Mouse (Mus musculus) neural tube, embryonic 11.5 days (tissue): ENCODE data around the gene Izumo1r. TPM values are rescaled to one million over a fixed set of nuclear protein-coding genes. Genes with fewer than 3 reads are reported as not detected.
A peak's percentile ranks its signal among the peaks of the same experiment; 100 is the strongest.

ENCODE experiments used
- ATAC-seq: fragments of 200-750 bp; cut with Nextera tagmentation; 2 replicates; pipeline ENCODE4 v1.8.0; 2017; ENCODE audit warnings: moderate number of reproducible peaks, mild to moderate bottlenecking, moderate TSS enrichment, moderate library complexity; ENCODE audit not compliant: insufficient read depth, low FRiP score, low TSS enrichment
- DNase-seq: peaks from one replicate; pipeline ENCODE4 v3.0.0-alpha.2; 2015; ENCODE audit warnings: low spot score
- H3K27ac ChIP-seq: fragments of 300-500 bp; sonication (generic); 2 replicates; pipeline ENCODE4 v1.5.1; 2014; ENCODE audit warnings: low read depth, mild to moderate bottlenecking, low read length
- H3K27me3 ChIP-seq: fragments of 300-500 bp; sonication (generic); 2 replicates; pipeline ENCODE4 v1.6.1; 2014; ENCODE audit warnings: mild to moderate bottlenecking, low read length, mixed read lengths; ENCODE audit not compliant: control insufficient read depth, insufficient read depth
- H3K36me3 ChIP-seq: fragments of 300-500 bp; sonication (generic); 2 replicates; pipeline ENCODE4 v1.6.1; 2014; ENCODE audit warnings: mild to moderate bottlenecking, low read length, moderate library complexity, mixed read lengths; ENCODE audit not compliant: control insufficient read depth, insufficient read depth
- H3K4me1 ChIP-seq: fragments of 300-500 bp; sonication (generic); 2 replicates; pipeline ENCODE4 v1.6.1; 2014; ENCODE audit warnings: low read length, mixed read lengths; ENCODE audit not compliant: control insufficient read depth, insufficient read depth
- H3K4me2 ChIP-seq: fragments of 300-500 bp; sonication (generic); 2 replicates; pipeline ENCODE4 v1.6.1; 2014; ENCODE audit warnings: low read depth, mild to moderate bottlenecking, moderate library complexity
- H3K4me3 ChIP-seq: fragments of 300-500 bp; sonication (generic); 2 replicates; pipeline ENCODE4 v1.5.1; 2014; ENCODE audit warnings: low read depth, low read length
- H3K9ac ChIP-seq: fragments of 300-500 bp; sonication (generic); 2 replicates; pipeline ENCODE4 v1.6.1; 2014; ENCODE audit warnings: mild to moderate bottlenecking, low read length
- H3K9me3 ChIP-seq: fragments of 300-500 bp; sonication (generic); 2 replicates; pipeline ENCODE4 v1.6.1; 2016; ENCODE audit warnings: low read length; ENCODE audit not compliant: control insufficient read depth
- WGBS: fragments of 180-500 bp; shearing (Covaris S2); extraction: QIAGEN DNeasy Blood & Tissue Kit; methylation state at CpG from one replicate; pipeline ENCODE4 v1.1.7; 2014; 5-methylcytosine and 5-hydroxymethylcytosine counted together
- polyA plus RNA-seq: library from polyadenylated mRNA; unstranded; fragments of >200 nt; fragmentation: Nextera tagmentation; extraction: Ambion mirVana; gene quantifications from 2 replicates; pipeline ENCODE4 v1.2.1, GENCODE M21; 2014

Gene Izumo1r
- polyA plus RNA-seq, 1 experiment from 2014 or later, result not detected

- no peak overlapping the region for H3K27ac ChIP-seq
- no peaks in the 10 kb centered on the region for H3K9me3 ChIP-seq
- H3K9ac ChIP-seq, result no peak overlapping the region
- peaks cover 5% of the 10 kb centered on the region; the same call in 1 of the 2 replicates for H3K4me1 ChIP-seq
- H3K4me2 ChIP-seq, result no peak overlapping the region
- H3K36me3 ChIP-seq, result no peaks in the 10 kb centered on the region
- ATAC-seq, result 0 out of 2 replicates have a peak, but pooled peaks have one; percentile 38
- H3K27me3 ChIP-seq, result no peaks in the 10 kb centered on the region
- peak; percentile 63 for DNase-seq
- 40% methylated on average over 7 of the region's 7 CpGs for WGBS
- no peak overlapping the region for H3K4me3 ChIP-seq
These were observed 36.8 kb downstream of the Izumo1r start for GRCm38 (mm10) chr9:14866957-14867356.

- Histone ChIP-seq H3K4me3 (no peak overlapping the region), H3K9me3 (no peaks in the 10 kb centered on the region), H3K27ac (no peak overlapping the region), H3K4me2 (no peak overlapping the region), H3K36me3 (no peaks in the 10 kb centered on the region), H3K27me3 (peaks cover 13% of the 10 kb centered on the region; the same call in 1 of the 2 replicates), H3K9ac (no peak overlapping the region), H3K4me1 (peaks cover 3% of the 10 kb centered on the region; the same call in 1 of the 2 replicates)
- DNase-seq (no peak), ATAC-seq (no peak)
- WGBS, result 87% methylated on average over 9 of the region's 9 CpGs
These were observed 39.0 kb downstream of the Izumo1r start for GRCm38 (mm10) chr9:14864726-14865125.

GRCm38 (mm10) chr9:14863126-14863525 lies 40.6 kb downstream of the Izumo1r start:
- no peak for DNase-seq
- Histone ChIP-seq H3K4me1 (peaks cover 3% of the 10 kb centered on the region; the same call in 1 of the 2 replicates), H3K27me3 (peaks cover 18% of the 10 kb centered on the region), H3K4me3 (no peak overlapping the region), H3K36me3 (no peaks in the 10 kb centered on the region), H3K27ac (no peak overlapping the region), H3K9ac (no peak overlapping the region), H3K4me2 (no peak overlapping the region), H3K9me3 (no peaks in the 10 kb centered on the region)
- ATAC-seq, result no peak
- WGBS, result 89% methylated on average over 3 of the region's 3 CpGs

GRCm38 (mm10) chr9:14859868-14860639 lies 43.7 kb downstream of the Izumo1r start, which contains the start of gene Gpr83:
Gene Gpr83 (plus strand): TSS chr9:14860210.
- 3% methylated on average over 47 of the region's 47 CpGs for WGBS
- DNase-seq (peak; percentile 70), ATAC-seq (peak; percentile 90)
- Histone ChIP-seq H3K9ac (peak within 1 kb of the TSS; percentile 42), H3K4me1 (peaks cover 3% of the 10 kb centered on the region; the same call in 1 of the 2 replicates), H3K27me3 (peaks cover 18% of the 10 kb centered on the region), H3K36me3 (no peaks in the 10 kb centered on the region), H3K27ac (no peak within 1 kb of the TSS), H3K9me3 (no peaks in the 10 kb centered on the region), H3K4me2 (peak within 1 kb of the TSS; percentile 90), H3K4me3 (peak within 1 kb of the TSS; percentile 42)

GRCm38 (mm10) chr9:14858782-14859181 lies 45.0 kb downstream of the Izumo1r start:
- Histone ChIP-seq H3K27me3 (peaks cover 18% of the 10 kb centered on the region), H3K36me3 (no peaks in the 10 kb centered on the region), H3K27ac (no peak overlapping the region), H3K4me1 (peaks cover 3% of the 10 kb centered on the region; the same call in 1 of the 2 replicates), H3K4me2 (no peak overlapping the region), H3K9ac (no peak overlapping the region), H3K9me3 (no peaks in the 10 kb centered on the region), H3K4me3 (no peak overlapping the region)
- no peak for ATAC-seq
- 77% methylated on average over 3 of the region's 3 CpGs for WGBS
- DNase-seq, result no peak

GRCm38 (mm10) chr9:14858170-14858706 lies 45.5 kb downstream of the Izumo1r start:
- Histone ChIP-seq H3K27ac (no peak overlapping the region), H3K36me3 (no peaks in the 10 kb centered on the region), H3K9me3 (no peaks in the 10 kb centered on the region), H3K4me2 (no peak overlapping the region), H3K4me1 (peaks cover 3% of the 10 kb centered on the region; the same call in 1 of the 2 replicates), H3K27me3 (peaks cover 18% of the 10 kb centered on the region), H3K4me3 (no peak overlapping the region), H3K9ac (no peak overlapping the region)
- 66% methylated on average over 7 of the region's 7 CpGs for WGBS
- no peak for DNase-seq
- ATAC-seq, result no peak

GRCm38 (mm10) chr9:14856922-14857654 lies 46.7 kb downstream of the Izumo1r start:
- Histone ChIP-seq H3K4me2 (no peak overlapping the region), H3K9me3 (no peaks in the 10 kb centered on the region), H3K9ac (no peak overlapping the region), H3K4me1 (peaks cover 3% of the 10 kb centered on the region; the same call in 1 of the 2 replicates), H3K36me3 (no peaks in the 10 kb centered on the region), H3K4me3 (no peak overlapping the region), H3K27me3 (peaks cover 18% of the 10 kb centered on the region), H3K27ac (no peak overlapping the region)
- 63% methylated on average over 4 of the region's 4 CpGs for WGBS
- DNase-seq, result no peak
- ATAC-seq, result no peak

- no peak overlapping the region for H3K27ac ChIP-seq
- no peaks in the 10 kb centered on the region for H3K36me3 ChIP-seq
- 65% methylated on average over 4 of the region's 4 CpGs for WGBS
- ATAC-seq (no peak), DNase-seq (no peak)
- no peaks in the 10 kb centered on the region for H3K4me1 ChIP-seq
- H3K9me3 ChIP-seq, result no peaks in the 10 kb centered on the region
- H3K27me3 ChIP-seq, result peaks cover 3% of the 10 kb centered on the region
- H3K4me3 ChIP-seq, result no peak overlapping the region
- no peak overlapping the region for H3K4me2 ChIP-seq
- H3K9ac ChIP-seq, result no peak overlapping the region
These were observed 49.2 kb downstream of the Izumo1r start for GRCm38 (mm10) chr9:14854585-14854984.
